Mouse (Mus musculus) thymus, adult 2 months (tissue): ENCODE measurements around the gene Smad9. TPM values are rescaled to one million over a fixed set of nuclear protein-coding genes. Genes with fewer than 3 reads are reported as not detected.
"Not testable (repeated sequence)": the region's sequence is repeated elsewhere in the genome, so short reads cannot be mapped to it uniquely, and the experiment has no call there.

Source experiments
- DNase-seq: peaks from one replicate; pipeline ENCODE4 v3.0.0; 2021
- H3K27ac ChIP-seq: fragments of 200-500 bp; 2 replicates; pipeline ENCODE4 v1.5.1; 2012; ENCODE audit warnings: low read length, control low read depth; ENCODE audit not compliant: control insufficient read depth, insufficient read depth
- H3K27me3 ChIP-seq: fragments of 200-500 bp; 2 replicates; pipeline ENCODE4 v1.6.1; 2012; ENCODE audit warnings: mild to moderate bottlenecking, low read length, moderate library complexity, mixed read lengths; ENCODE audit not compliant: control insufficient read depth, insufficient read depth
- H3K36me3 ChIP-seq: fragments of 200-500 bp; 2 replicates; pipeline ENCODE4 v1.6.1; 2012; ENCODE audit warnings: mild to moderate bottlenecking, low read length, moderate library complexity; ENCODE audit not compliant: control insufficient read depth, insufficient read depth
- H3K4me1 ChIP-seq: fragments of 200-500 bp; replicated peaks from 2 replicates; pipeline ENCODE4 v1.6.1; 2012; ENCODE audit warnings: low read length; ENCODE audit not compliant: control insufficient read depth, insufficient read depth
- H3K4me3 ChIP-seq: fragments of 200-500 bp; 2 replicates; pipeline ENCODE4 v1.5.1; 2012; ENCODE audit warnings: mild to moderate bottlenecking, low read length, control low read depth, moderate library complexity; ENCODE audit not compliant: control insufficient read depth, insufficient read depth
- CTCF ChIP-seq: fragments of 200-500 bp; IDR thresholded peaks from 2 replicates; pipeline ENCODE4 v1.5.1; 2012; ENCODE audit warnings: mild to moderate bottlenecking, control low read depth, low read length, moderate library complexity, borderline replicate concordance; ENCODE audit not compliant: control insufficient read depth, poor library complexity, insufficient read depth; ENCODE audit errors: extremely low read depth
- POLR2A ChIP-seq: fragments of 200-500 bp; IDR thresholded peaks from 2 replicates; pipeline ENCODE4 v1.6.1; 2012; ENCODE audit warnings: mild to moderate bottlenecking, low read length, control low read depth, moderate library complexity; ENCODE audit not compliant: control insufficient read depth, poor library complexity, insufficient read depth; ENCODE audit errors: extremely low read depth
- WGBS: fragments of 180-500 bp; shearing (Covaris S2); methylation state at CpG from one replicate; pipeline ENCODE4 v1.1.7; 2018; 5-methylcytosine and 5-hydroxymethylcytosine counted together
- polyA plus RNA-seq: library from polyadenylated mRNA; depleted of rRNA; stranded (reverse); fragments of >200 nt; gene quantifications from 2 replicates; pipeline ENCODE4 v1.2.3, GENCODE M21; 2012

The Smad9 gene
- polyA plus RNA-seq, 1 experiment: 0.36 TPM

DNA sequence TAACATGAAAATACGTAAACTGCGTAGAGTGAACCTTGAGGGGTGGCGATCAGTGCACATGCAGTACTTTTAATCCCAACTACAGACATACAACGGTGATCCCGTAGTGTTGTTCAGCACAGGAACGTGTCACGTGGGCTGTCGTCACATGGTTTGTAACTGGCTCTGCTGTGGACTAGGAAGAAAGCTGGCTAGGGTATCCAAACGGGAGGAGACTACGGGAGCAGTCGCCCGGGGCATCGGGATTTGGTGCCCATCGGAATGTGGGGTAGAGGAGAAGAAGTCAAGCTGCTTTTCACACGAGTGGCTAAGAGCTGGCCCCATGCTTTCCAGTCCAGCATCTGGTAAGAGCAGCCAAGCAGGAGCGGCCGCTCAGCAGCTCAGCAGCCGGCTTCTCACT, 9.0 kb downstream of the Smad9 start:
- no peak for TF ChIP-seq POLR2A
- TF ChIP-seq CTCF: no peak
- H3K27me3 ChIP-seq: no peaks in the 10 kb centered on the region
- 88% methylated on average over 18 of the region's 18 CpGs for WGBS
- no peak overlapping the region for H3K4me3 ChIP-seq
- DNase-seq: no peak
- H3K27ac ChIP-seq: no peak overlapping the region
- no peaks in the 10 kb centered on the region for H3K4me1 ChIP-seq
- H3K36me3 ChIP-seq: no peaks in the 10 kb centered on the region

DNA sequence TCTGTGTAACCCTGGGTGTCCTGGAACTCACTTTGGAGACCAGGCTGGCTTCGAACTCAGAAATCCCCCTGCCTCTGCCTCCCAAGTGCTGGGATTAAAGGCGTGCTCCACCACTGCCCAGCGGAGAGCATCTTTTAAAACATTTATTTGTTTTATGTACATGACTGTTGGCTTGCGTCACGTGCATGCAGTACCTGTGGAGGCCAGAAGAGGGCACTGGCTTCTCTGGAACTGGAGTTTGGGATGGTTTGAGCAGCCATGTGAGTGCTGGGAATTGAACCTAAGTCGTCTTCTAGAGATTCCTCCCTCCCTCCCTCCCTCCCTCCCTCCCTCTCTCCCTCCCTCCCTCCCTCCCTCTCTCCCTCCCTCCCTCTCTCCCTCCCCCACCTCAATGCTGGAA, 10.1 kb downstream of the Smad9 start:
- peak; percentile 15 for DNase-seq
- H3K27ac ChIP-seq, H3K4me3 ChIP-seq, H3K36me3 ChIP-seq, H3K27me3 ChIP-seq, H3K4me1 ChIP-seq: not testable (repeated sequence)
- 91% methylated on average over 6 of the region's 6 CpGs for WGBS

GRCm38 (mm10) chr3:54766034-54766433, 10.7 kb downstream of the Smad9 start:
- Histone ChIP-seq H3K27ac (no peak overlapping the region), H3K36me3 (no peaks in the 10 kb centered on the region), H3K4me1 (no peaks in the 10 kb centered on the region), H3K4me3 (no peak overlapping the region), H3K27me3 (no peaks in the 10 kb centered on the region)
- WGBS: 82% methylated on average over 14 of the region's 14 CpGs
- no peak for DNase-seq
- no peak for TF ChIP-seq CTCF
- TF ChIP-seq POLR2A: no peak

DNA sequence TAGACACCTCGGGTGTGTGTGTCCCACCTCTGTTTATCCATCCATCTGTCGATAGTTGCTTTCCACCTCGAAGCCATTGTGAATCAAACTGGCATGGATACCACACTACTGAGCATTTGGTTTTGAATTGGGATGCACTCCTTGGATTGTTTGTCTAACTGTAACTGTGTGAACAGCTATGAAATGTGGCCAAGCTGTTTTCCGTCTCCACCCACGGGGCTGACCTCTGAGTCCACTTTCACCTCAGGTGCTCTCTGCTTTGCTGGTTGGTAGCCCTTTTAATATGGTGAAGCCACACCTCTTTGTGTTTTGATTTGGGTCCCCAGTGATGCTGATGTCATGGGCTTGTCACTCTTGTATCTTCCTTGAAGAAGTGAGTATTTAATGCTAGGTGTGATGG, 11.4 kb downstream of the Smad9 start:
- no peaks in the 10 kb centered on the region for H3K4me1 ChIP-seq
- no peak for DNase-seq
- TF ChIP-seq CTCF (no peak), POLR2A (no peak)
- H3K27ac ChIP-seq: no peak overlapping the region
- no peak overlapping the region for H3K4me3 ChIP-seq
- no peaks in the 10 kb centered on the region for H3K27me3 ChIP-seq
- WGBS: 90% methylated on average over 5 of the region's 5 CpGs
- H3K36me3 ChIP-seq: no peaks in the 10 kb centered on the region

DNA sequence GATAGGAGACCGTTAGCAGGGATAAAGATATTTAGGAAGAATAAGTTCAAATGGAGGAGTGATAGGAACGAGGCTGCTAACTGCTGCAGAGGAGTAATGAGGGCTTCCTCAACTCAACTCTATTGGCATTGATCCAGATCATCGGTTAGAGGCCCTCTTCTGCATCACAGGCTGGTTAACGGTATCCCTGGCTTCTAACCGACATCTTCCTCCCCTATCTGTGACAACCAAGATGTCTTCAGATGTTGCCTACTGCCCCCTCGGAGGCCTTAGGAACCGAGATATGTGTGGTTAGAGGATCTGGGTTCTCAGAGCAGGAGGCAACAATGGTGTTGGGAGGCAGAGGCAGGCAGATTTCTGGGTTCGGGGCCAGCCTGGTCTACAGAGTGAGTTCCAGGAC, 13.2 kb downstream of the Smad9 start:
- H3K27me3 ChIP-seq: no peaks in the 10 kb centered on the region
- H3K4me3 ChIP-seq: no peak overlapping the region
- H3K4me1 ChIP-seq: no peaks in the 10 kb centered on the region
- TF ChIP-seq CTCF (no peak), POLR2A (no peak)
- H3K27ac ChIP-seq: no peak overlapping the region
- no peak for DNase-seq
- no peaks in the 10 kb centered on the region for H3K36me3 ChIP-seq
- 80% methylated on average over 8 of the region's 8 CpGs for WGBS

GRCm38 (mm10) chr3:54769349-54770275, 14.2 kb downstream of the Smad9 start:
- no peak overlapping the region for H3K27ac ChIP-seq
- no peak for TF ChIP-seq POLR2A
- TF ChIP-seq CTCF: no peak
- 88% methylated on average over 17 of the region's 17 CpGs for WGBS

GRCm38 (mm10) chr3:54773613-54774012, 18.2 kb downstream of the Smad9 start:
- DNase-seq: no peak
- Histone ChIP-seq H3K27ac (no peak overlapping the region), H3K36me3 (no peaks in the 10 kb centered on the region), H3K4me3 (no peak overlapping the region), H3K27me3 (no peaks in the 10 kb centered on the region), H3K4me1 (no peaks in the 10 kb centered on the region)
- 86% methylated on average over 6 of the region's 6 CpGs for WGBS
- TF ChIP-seq CTCF (no peak), POLR2A (no peak)

More at GRCm38 (mm10) chr3:54769349-54770275, 14.2 kb downstream of the Smad9 start:
- DNase-seq: no peak
- Histone ChIP-seq H3K27me3 (no peaks in the 10 kb centered on the region), H3K4me3 (no peak overlapping the region), H3K4me1 (no peaks in the 10 kb centered on the region), H3K36me3 (no peaks in the 10 kb centered on the region)
